9 mouse cellular contexts compared by ENCODE assay signal in the genomic region with DNA sequence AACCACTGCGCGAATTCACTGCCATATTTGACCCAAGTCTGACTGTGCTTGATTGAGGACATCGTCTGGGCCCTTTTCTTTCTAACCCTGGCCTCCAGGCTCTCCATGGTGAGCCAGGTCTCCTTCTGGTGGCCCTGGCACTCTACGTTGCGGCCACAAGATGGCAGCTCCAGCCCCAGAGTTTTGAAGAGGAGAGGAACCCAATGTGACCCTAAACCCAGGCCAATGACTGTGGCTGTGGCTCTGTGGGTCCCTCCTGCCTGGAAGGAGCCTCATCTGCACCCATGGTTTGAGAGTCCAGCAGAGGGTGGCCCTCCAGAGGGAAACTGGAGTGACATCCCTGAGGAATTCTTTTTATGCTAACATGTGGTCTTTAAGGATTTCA.
DNase-seq lines count a peak whose midpoint lies in the region; ATAC-seq and TF ChIP-seq lines count a peak whose summit lies in the region.
"Had no signal": no experiment of that assay in that cellular context is flagged by ENCODE, and none has a peak within 500 bp of the region (broad histone marks: within the 10 kb centered on the region; RNA-seq: fewer than 3 reads in every experiment).

No protein-coding gene starts in this region.

- no peak overlapping the region for H3K4me2 ChIP-seq in liver, postnatal 0 days (ENCODE audit: low read depth, low read length)
- H3K4me2 ChIP-seq: lung, embryonic 15.5 days had no signal

- no peaks in the 10 kb centered on the region for H3K36me3 ChIP-seq in ES-Bruce4 (ENCODE audit: control insufficient read depth, insufficient read depth, low read length, poor library complexity, severe bottlenecking)
- no peaks in the 10 kb centered on the region for H3K36me3 ChIP-seq in liver, postnatal 0 days (replicated peaks; ENCODE audit: insufficient read depth, low read length)
- H3K36me3 ChIP-seq: lung, embryonic 15.5 days had no signal

- DNase-seq in layer of hippocampus, adult 2 months (ENCODE audit: low spot score in 2 of 2) = no peak
- no peak for DNase-seq in layer of hippocampus, postnatal 36 days
- DNase-seq in adrenal gland, postnatal 25 days = peak; percentile 49
- no peak for DNase-seq in liver, postnatal 0 days
- peak; percentile 28 for DNase-seq in skeletal muscle tissue, adult 2 months (ENCODE audit: low read depth, low spot score)
- no peak for DNase-seq in c-Kit-positive CD71-positive TER-119-positive erythroid progenitor cells, embryonic 14.5 days (ENCODE audit: low spot score)

- no peak for TF ChIP-seq EP300 in ES-Bruce4 (IDR thresholded peaks at IDR 0.05; ENCODE audit: insufficient read depth, low read depth, low read length)
- TF ChIP-seq EP300 in liver, postnatal 0 days (IDR thresholded peaks at IDR 0.05; ENCODE audit: low read depth) = no peak

- H3K4me1 ChIP-seq in ES-Bruce4 (ENCODE audit: control insufficient read depth, insufficient read depth, low read length) = no peaks in the 10 kb centered on the region
- H3K4me1 ChIP-seq in embryonic fibroblast, embryonic 13.5 days (ENCODE audit: control insufficient read depth, insufficient read depth, low read length) = no peaks in the 10 kb centered on the region
- no peaks in the 10 kb centered on the region for H3K4me1 ChIP-seq in liver, postnatal 0 days (ENCODE audit: insufficient read depth)
- H3K4me1 ChIP-seq: lung, embryonic 15.5 days had no signal

- no peaks in the 10 kb centered on the region for H3K9me3 ChIP-seq in ES-Bruce4 (replicated peaks; ENCODE audit: control insufficient read depth, insufficient read depth, low read length, poor library complexity, severe bottlenecking)
- no peaks in the 10 kb centered on the region; the same call in 1 of the 2 replicates for H3K9me3 ChIP-seq in liver, postnatal 0 days (ENCODE audit: low read length)
- H3K9me3 ChIP-seq: lung, embryonic 15.5 days had no signal

- H3K27ac ChIP-seq in layer of hippocampus, adult 2 months = no peak overlapping the region
- no peak overlapping the region for H3K27ac ChIP-seq in ES-Bruce4 (ENCODE audit: insufficient read depth, low read length)
- no peak overlapping the region for H3K27ac ChIP-seq in embryonic fibroblast, embryonic 13.5 days (ENCODE audit: insufficient read depth, low read length)
- no peak overlapping the region for H3K27ac ChIP-seq in liver, postnatal 0 days (ENCODE audit: low read depth)
- H3K27ac ChIP-seq: lung, embryonic 15.5 days had no signal

- no peak for TF ChIP-seq POLR2A in ES-Bruce4 (IDR thresholded peaks at IDR 0.05; ENCODE audit: insufficient read depth, low read length)
- no peak for TF ChIP-seq POLR2A in embryonic fibroblast, embryonic 13.5 days (IDR thresholded peaks at IDR 0.05; ENCODE audit: low read depth, low read length)

- no peaks in the 10 kb centered on the region for H3K27me3 ChIP-seq in ES-Bruce4 (ENCODE audit: control insufficient read depth, insufficient read depth, low read length, poor library complexity, severe bottlenecking)
- H3K27me3 ChIP-seq in liver, postnatal 0 days (ENCODE audit: insufficient read depth, low read length) = no peaks in the 10 kb centered on the region
- H3K27me3 ChIP-seq: lung, embryonic 15.5 days had no signal

- 43% methylated on average over 5 of the region's 5 CpGs for WGBS in liver, postnatal 0 days (ENCODE audit: insufficient replicate concordance)

- no peak overlapping the region for H3K4me3 ChIP-seq in layer of hippocampus, adult 2 months
- no peak overlapping the region for H3K4me3 ChIP-seq in ES-Bruce4 (ENCODE audit: low read depth, low read length)
- no peak overlapping the region for H3K4me3 ChIP-seq in embryonic fibroblast, embryonic 13.5 days (ENCODE audit: insufficient read depth, low read length)
- no peak overlapping the region for H3K4me3 ChIP-seq in liver, postnatal 0 days (ENCODE audit: low read depth, low read length)
- H3K4me3 ChIP-seq: lung, embryonic 15.5 days had no signal

- ATAC-seq in liver, postnatal 0 days = no peak

- TF ChIP-seq CTCF in layer of hippocampus, adult 2 months (conservative IDR thresholded peaks at IDR 0.05) = peak; percentile 82
- peak; percentile 41 for TF ChIP-seq CTCF in ES-Bruce4 (IDR thresholded peaks at IDR 0.05; ENCODE audit: low read depth, low read length)
- peak; percentile 66 for TF ChIP-seq CTCF in embryonic fibroblast, embryonic 13.5 days (IDR thresholded peaks at IDR 0.05; ENCODE audit: borderline replicate concordance, insufficient read depth, low read length)
- TF ChIP-seq CTCF in liver, postnatal 0 days (IDR thresholded peaks at IDR 0.05; ENCODE audit: low read depth) = peak; percentile 58

- H3K9ac ChIP-seq in ES-Bruce4 (ENCODE audit: low read depth, poor library complexity, severe bottlenecking) = no peak overlapping the region
- H3K9ac ChIP-seq in liver, postnatal 0 days (replicated peaks) = no peak overlapping the region
- H3K9ac ChIP-seq: lung, embryonic 15.5 days had no signal

Comparison
In these comparisons a context has a peak if more than half of its experiments do, and no peak if none do; other contexts are left out.
1. DNase-seq: peak in adrenal gland, postnatal 25 days (single experiment) and skeletal muscle tissue, adult 2 months (single experiment); none in layer of hippocampus, adult 2 months (0 of 2), layer of hippocampus, postnatal 36 days (0 of 2), liver, postnatal 0 days (single experiment) and c-Kit-positive CD71-positive TER-119-positive erythroid progenitor cells, embryonic 14.5 days (single experiment).
2. Peak in every context shown above with its lines, with median percentiles within 50 percentile points of each other: CTCF ChIP-seq.